Mouse (Mus musculus) neural tube, embryonic 15.5 days (tissue): ENCODE data around the gene Plcg1. TPM values are rescaled to one million over a fixed set of nuclear protein-coding genes. Genes with fewer than 3 reads are reported as not detected.

Experiments used
- ATAC-seq: fragments of 200-750 bp; cut with Nextera tagmentation; 2 replicates; pipeline ENCODE4 v1.8.0; 2017; ENCODE audit warnings: mild to moderate bottlenecking, moderate TSS enrichment, moderate library complexity; ENCODE audit not compliant: low FRiP score
- H3K27ac ChIP-seq: fragments of 300-500 bp; sonication (generic); replicated peaks from 2 replicates; pipeline ENCODE4 v1.5.1; 2015; ENCODE audit warnings: mild to moderate bottlenecking, inconsistent platforms
- H3K27me3 ChIP-seq: fragments of 300-500 bp; sonication (generic); replicated peaks from 2 replicates; pipeline ENCODE4 v1.6.1; 2015; ENCODE audit warnings: inconsistent platforms
- H3K36me3 ChIP-seq: fragments of 300-500 bp; sonication (generic); 2 replicates; pipeline ENCODE4 v1.6.1; 2015; ENCODE audit warnings: inconsistent platforms
- H3K4me1 ChIP-seq: fragments of 300-500 bp; sonication (generic); 2 replicates; pipeline ENCODE4 v1.6.1; 2015; ENCODE audit warnings: inconsistent platforms
- H3K4me2 ChIP-seq: fragments of 300-500 bp; sonication (generic); 2 replicates; pipeline ENCODE4 v1.6.1; 2015; ENCODE audit warnings: inconsistent platforms, mild to moderate bottlenecking, moderate library complexity
- H3K4me3 ChIP-seq: fragments of 300-500 bp; sonication (generic); replicated peaks from 2 replicates; pipeline ENCODE4 v1.5.1; 2015; ENCODE audit warnings: mild to moderate bottlenecking, inconsistent platforms
- H3K9ac ChIP-seq: fragments of 300-500 bp; sonication (generic); replicated peaks from 2 replicates; pipeline ENCODE4 v1.6.1; 2015; ENCODE audit warnings: mild to moderate bottlenecking, inconsistent platforms
- H3K9me3 ChIP-seq: fragments of 300-500 bp; sonication (generic); replicated peaks from 2 replicates; pipeline ENCODE4 v1.6.1; 2016; ENCODE audit warnings: inconsistent platforms
- WGBS: fragments of 180-500 bp; shearing (Covaris S2); methylation state at CpG from one replicate; pipeline ENCODE4 v1.1.7; 2015; ENCODE audit warnings: mixed read lengths; 5-methylcytosine and 5-hydroxymethylcytosine counted together
- polyA plus RNA-seq: library from polyadenylated mRNA; unstranded; fragments of >200 nt; fragmentation: Nextera tagmentation; extraction: Ambion mirVana; gene quantifications from 2 replicates; pipeline ENCODE4 v1.2.1, GENCODE M21; 2015

Gene Plcg1
- polyA plus RNA-seq, 1 experiment from 2014 or later: 49.5 TPM

DNA sequence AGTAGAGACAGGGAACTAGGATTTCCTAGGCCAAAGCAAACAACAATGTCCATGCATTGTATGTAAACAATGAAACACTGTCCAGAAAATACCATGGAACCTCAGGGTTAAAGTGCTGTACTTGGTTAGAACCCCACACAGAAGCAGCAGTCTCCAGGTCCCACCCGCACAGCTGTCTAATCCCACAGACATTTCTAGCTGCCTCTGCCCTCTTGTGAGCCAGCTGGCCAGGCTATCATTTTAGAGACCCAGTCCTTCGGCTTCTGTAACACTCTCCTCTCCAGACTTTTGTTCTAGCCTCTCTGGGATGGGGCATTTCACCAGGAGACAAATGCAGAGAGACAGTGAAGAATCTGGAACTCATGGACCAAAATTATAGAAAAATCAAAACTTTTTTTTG is 46.9 kb downstream of the Plcg1 start:
- Histone ChIP-seq H3K4me3 (no peak overlapping the region), H3K27ac (no peak overlapping the region), H3K4me1 (no peaks in the 10 kb centered on the region), H3K9ac (no peak overlapping the region), H3K36me3 (peaks cover 23% of the 10 kb centered on the region), H3K27me3 (no peaks in the 10 kb centered on the region), H3K4me2 (no peak overlapping the region), H3K9me3 (no peaks in the 10 kb centered on the region)
- no peak for ATAC-seq
- WGBS: 83% methylated on average over 2 of the region's 2 CpGs

DNA sequence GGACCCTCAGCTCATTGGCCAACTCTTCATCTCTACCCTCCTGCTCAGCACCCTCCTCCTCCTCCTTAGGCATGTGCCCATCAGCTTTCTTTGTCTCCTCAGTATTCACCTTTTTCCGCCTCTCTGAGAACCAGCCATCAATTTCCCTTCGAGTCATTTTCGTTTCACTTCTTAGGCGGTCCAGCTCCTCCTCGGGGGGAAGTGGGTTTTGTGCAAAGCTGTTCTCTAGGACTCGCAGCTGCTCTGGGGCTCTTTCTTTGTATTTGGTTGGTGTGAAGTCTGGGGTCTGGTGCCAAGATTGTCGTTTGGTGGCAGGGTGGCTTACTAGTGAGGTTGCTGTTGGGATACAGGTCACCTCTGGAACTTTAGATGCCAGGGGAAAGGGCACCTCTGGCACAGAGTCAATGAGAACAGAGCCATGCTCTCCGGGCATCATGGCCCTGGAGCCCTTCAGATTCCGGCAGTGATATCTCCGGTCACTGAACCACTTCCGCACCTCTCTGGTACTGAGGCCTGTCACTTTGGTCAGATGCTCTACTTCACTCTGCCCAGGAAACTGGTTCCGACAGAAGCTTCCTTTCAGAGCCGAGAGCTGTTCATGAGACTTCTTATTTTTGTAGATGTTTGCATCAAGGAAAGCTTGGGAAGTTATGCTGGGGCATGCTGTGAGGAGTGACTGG is 49.2 kb downstream of the Plcg1 start:
- Histone ChIP-seq H3K4me3 (no peak overlapping the region), H3K4me2 (no peak overlapping the region), H3K4me1 (peaks cover 9% of the 10 kb centered on the region; the same call in 1 of the 2 replicates), H3K27ac (no peak overlapping the region), H3K36me3 (peaks cover 23% of the 10 kb centered on the region), H3K9ac (no peak overlapping the region), H3K9me3 (no peaks in the 10 kb centered on the region), H3K27me3 (no peaks in the 10 kb centered on the region)
- ATAC-seq: no peak
- 84% methylated on average over 13 of the region's 13 CpGs for WGBS

- Histone ChIP-seq H3K9ac (no peak overlapping the region), H3K36me3 (peaks cover 23% of the 10 kb centered on the region), H3K27me3 (no peaks in the 10 kb centered on the region), H3K4me1 (peaks cover 13% of the 10 kb centered on the region; the same call in 1 of the 2 replicates), H3K9me3 (no peaks in the 10 kb centered on the region), H3K4me3 (no peak overlapping the region), H3K4me2 (no peak overlapping the region), H3K27ac (no peak overlapping the region)
- ATAC-seq: no peak
- 94% methylated on average over 2 of the region's 2 CpGs for WGBS
These were observed 49.7 kb downstream of the Plcg1 start for GRCm38 (mm10) chr2:160780834-160781219.

DNA sequence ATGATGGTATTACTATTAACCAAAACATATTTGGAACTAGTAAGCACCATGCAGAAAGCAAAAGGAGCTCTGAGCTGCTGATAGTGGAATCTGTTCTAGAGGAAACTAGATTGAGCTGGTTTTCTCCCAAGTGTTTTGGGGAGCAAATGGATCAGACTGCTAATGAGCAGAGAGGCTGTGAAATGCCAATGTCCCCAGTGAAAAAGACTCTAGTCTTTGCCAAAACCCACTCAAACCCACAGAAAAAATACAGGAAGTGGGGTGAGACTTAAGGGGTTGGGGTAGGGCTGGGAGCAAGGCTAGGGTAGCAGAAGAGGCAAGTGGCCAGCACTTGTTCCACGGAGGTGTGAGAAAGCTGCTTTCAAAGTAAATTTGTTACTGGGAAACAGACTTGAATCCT is 55.2 kb downstream of the Plcg1 start:
- Histone ChIP-seq H3K36me3 (peaks cover 6% of the 10 kb centered on the region; the same call in 1 of the 2 replicates), H3K27ac (peak overlapping the region; percentile 76), H3K4me2 (no peak overlapping the region), H3K9me3 (no peaks in the 10 kb centered on the region), H3K4me1 (peaks cover 23% of the 10 kb centered on the region), H3K4me3 (no peak overlapping the region), H3K27me3 (no peaks in the 10 kb centered on the region), H3K9ac (no peak overlapping the region)
- peak; percentile 83 for ATAC-seq
- 52% methylated on average over 1 of the region's 1 CpGs for WGBS

DNA sequence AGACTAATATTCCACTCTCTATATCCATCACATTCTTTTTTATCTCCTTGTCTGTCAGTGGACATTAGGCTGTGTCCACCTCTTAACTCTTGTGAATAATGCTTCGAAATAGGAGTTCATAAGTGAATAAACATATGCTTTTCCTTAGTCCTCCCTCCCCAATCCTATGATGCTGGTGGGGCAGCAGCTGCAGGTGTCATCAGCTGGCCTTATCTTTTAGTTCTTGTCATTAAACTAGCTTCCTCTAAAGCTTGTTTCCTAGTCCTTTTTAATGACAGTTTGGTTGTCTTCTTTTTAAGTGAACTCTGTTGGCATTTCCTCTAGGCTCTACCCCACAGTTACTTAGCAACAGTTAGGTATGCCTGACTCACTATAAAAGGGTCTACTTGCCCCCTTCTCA is 57.9 kb downstream of the Plcg1 start:
- peaks cover 23% of the 10 kb centered on the region for H3K4me1 ChIP-seq
- H3K9me3 ChIP-seq: no peaks in the 10 kb centered on the region
- H3K4me2 ChIP-seq: no peak overlapping the region
- 91% methylated on average over 1 of the region's 1 CpGs for WGBS
- H3K36me3 ChIP-seq: no peaks in the 10 kb centered on the region
- H3K27me3 ChIP-seq: no peaks in the 10 kb centered on the region
- no peak for ATAC-seq
- H3K9ac ChIP-seq: no peak overlapping the region
- no peak overlapping the region for H3K4me3 ChIP-seq
- no peak overlapping the region for H3K27ac ChIP-seq

GRCm38 (mm10) chr2:160789741-160790140 is 58.6 kb downstream of the Plcg1 start:
- H3K36me3 ChIP-seq: no peaks in the 10 kb centered on the region
- peaks cover 19% of the 10 kb centered on the region for H3K4me1 ChIP-seq
- H3K9ac ChIP-seq: no peak overlapping the region
- H3K4me3 ChIP-seq: no peak overlapping the region
- no peaks in the 10 kb centered on the region for H3K9me3 ChIP-seq
- H3K27me3 ChIP-seq: no peaks in the 10 kb centered on the region
- H3K27ac ChIP-seq: no peak overlapping the region
- no peak overlapping the region for H3K4me2 ChIP-seq
- no peak for ATAC-seq

DNA sequence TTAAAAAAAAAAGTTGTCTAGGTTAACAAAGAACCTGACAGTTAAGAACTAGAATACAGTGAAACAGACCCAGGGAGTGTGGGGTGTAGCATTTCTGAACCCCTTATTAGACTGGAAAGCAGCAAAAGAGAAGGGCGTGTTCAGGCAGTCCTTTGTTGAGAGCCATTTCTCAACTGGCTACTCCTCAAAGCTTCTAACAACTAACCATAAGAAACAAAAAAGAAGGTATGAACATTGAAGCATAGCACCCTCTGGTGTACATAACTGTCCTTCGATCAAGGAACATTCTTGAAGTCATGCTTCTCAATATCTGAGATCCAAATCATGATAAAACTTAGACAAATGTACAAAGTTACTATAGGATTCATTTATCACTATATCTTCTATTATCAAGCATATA is 62.0 kb downstream of the Plcg1 start:
- Histone ChIP-seq H3K9me3 (no peaks in the 10 kb centered on the region), H3K4me3 (no peak overlapping the region), H3K27me3 (no peaks in the 10 kb centered on the region), H3K36me3 (no peaks in the 10 kb centered on the region), H3K4me2 (no peak overlapping the region), H3K27ac (no peak overlapping the region), H3K4me1 (0 out of 2 replicates have a peak, but pooled peaks cover 3% of the 10 kb centered on the region), H3K9ac (no peak overlapping the region)
- no peak for ATAC-seq
- WGBS: 77% methylated on average over 2 of the region's 2 CpGs

DNA sequence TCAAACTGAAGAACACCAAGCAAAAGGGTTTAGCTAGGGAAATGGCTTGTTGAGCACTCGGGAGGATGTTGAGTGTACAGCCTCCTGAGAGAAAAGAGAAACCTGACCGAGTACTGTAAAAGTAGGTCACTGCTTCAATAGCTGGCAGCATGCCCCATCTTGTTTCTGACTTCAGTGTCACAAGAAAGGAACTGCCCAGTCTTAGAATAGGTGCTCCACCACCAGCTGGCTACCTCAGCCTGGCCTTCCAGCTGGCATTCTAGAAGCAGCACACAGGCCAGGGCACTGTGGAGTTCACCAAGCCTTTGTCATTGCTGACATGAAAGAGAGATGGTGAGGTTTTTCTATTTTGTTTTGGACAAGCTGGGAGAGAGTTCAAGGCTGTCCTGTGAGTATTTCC is 65.9 kb downstream of the Plcg1 start:
- WGBS: 64% methylated on average over 2 of the region's 2 CpGs
- no peak overlapping the region for H3K4me2 ChIP-seq
- no peak for ATAC-seq
- H3K27me3 ChIP-seq: no peaks in the 10 kb centered on the region
- no peak overlapping the region for H3K9ac ChIP-seq
- no peak overlapping the region for H3K4me3 ChIP-seq
- no peaks in the 10 kb centered on the region for H3K9me3 ChIP-seq
- 0 out of 2 replicates have a peak overlapping the region, but pooled peaks have one; percentile 33 for H3K27ac ChIP-seq
- 0 out of 2 replicates have a peak, but pooled peaks cover 3% of the 10 kb centered on the region for H3K4me1 ChIP-seq
- no peaks in the 10 kb centered on the region for H3K36me3 ChIP-seq

DNA sequence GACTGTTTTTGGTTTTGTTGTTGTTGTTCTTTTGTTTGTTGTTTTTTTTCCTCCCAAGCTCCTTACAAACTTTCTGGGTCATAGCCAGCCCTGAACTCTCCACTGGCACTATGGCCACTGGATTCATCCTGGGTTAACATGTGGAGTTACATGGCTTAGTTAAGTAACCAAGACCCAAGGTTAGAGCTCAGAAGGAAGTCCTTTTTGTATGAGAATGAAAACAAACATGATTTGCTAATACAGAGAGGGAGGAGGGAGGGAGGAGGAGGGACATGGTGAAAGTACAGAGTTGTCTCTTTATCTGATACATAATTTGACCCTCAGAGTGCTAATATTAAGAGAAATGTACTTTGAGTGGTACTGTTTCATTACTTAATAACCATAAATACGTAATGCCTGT is 67.1 kb downstream of the Plcg1 start:
- Histone ChIP-seq H3K4me3 (no peak overlapping the region), H3K27ac (no peak overlapping the region), H3K9me3 (no peaks in the 10 kb centered on the region), H3K36me3 (no peaks in the 10 kb centered on the region), H3K4me1 (0 out of 2 replicates have a peak, but pooled peaks cover 3% of the 10 kb centered on the region), H3K27me3 (no peaks in the 10 kb centered on the region), H3K9ac (no peak overlapping the region), H3K4me2 (no peak overlapping the region)
- ATAC-seq: no peak
- WGBS: 94% methylated on average over 1 of the region's 1 CpGs

GRCm38 (mm10) chr2:160800967-160801366 is 69.9 kb downstream of the Plcg1 start:
- no peak overlapping the region for H3K4me3 ChIP-seq
- no peak overlapping the region for H3K4me2 ChIP-seq
- no peaks in the 10 kb centered on the region for H3K27me3 ChIP-seq
- ATAC-seq: no peak
- H3K9me3 ChIP-seq: no peaks in the 10 kb centered on the region
- H3K36me3 ChIP-seq: no peaks in the 10 kb centered on the region
- H3K4me1 ChIP-seq: peaks cover 9% of the 10 kb centered on the region; the same call in 1 of the 2 replicates
- 86% methylated on average over 1 of the region's 1 CpGs for WGBS
- H3K9ac ChIP-seq: no peak overlapping the region
- no peak overlapping the region for H3K27ac ChIP-seq

- peaks cover 6% of the 10 kb centered on the region; the same call in 1 of the 2 replicates for H3K4me1 ChIP-seq
- no peak overlapping the region for H3K4me3 ChIP-seq
- whole genome bisulfite sequencing: 63% methylated on average over 3 of the region's 3 CpGs
- no peaks in the 10 kb centered on the region for H3K27me3 ChIP-seq
- no peak overlapping the region for H3K9ac ChIP-seq
- no peaks in the 10 kb centered on the region for H3K9me3 ChIP-seq
- H3K4me2 ChIP-seq: no peak overlapping the region
- ATAC-seq: no peak
- H3K27ac ChIP-seq: no peak overlapping the region
- H3K36me3 ChIP-seq: no peaks in the 10 kb centered on the region
These were observed 71.2 kb downstream of the Plcg1 start for GRCm38 (mm10) chr2:160802326-160802725.

DNA sequence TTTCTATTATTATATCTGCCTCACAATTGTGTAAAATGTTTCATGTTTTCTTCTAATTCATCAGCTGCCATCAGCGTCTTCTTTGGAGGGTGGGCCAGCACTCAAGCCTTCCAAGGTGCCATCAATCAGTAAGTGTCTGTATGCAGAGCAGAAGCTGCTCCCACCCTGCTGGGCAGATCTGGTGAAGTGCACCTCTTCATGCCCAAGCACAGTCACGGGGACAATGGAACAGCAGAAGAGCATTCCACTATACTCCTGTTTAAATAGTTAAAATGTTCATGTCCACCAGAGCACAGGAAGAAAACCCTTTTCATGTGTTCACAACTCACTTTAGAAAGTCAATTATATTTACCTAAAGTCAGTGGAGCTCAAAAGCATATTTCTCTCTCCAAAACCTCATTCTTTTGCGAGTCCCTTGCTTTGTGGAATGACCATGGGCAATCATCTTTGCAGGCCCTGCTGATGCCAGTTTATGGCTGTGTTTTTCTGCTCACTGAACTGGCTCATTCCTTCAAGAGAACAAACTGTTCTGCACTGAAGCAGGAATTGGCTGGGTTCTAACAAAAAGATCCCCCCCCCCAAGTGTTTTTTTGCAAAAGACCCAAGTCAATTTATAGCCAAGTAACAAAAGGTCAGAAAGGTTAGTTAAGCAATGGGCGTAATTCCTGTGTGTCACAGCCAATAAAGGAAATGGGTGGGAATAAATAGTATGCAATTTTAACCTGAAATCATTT is 73.9 kb downstream of the Plcg1 start:
- Histone ChIP-seq H3K9me3 (no peaks in the 10 kb centered on the region), H3K27me3 (no peaks in the 10 kb centered on the region), H3K9ac (no peak overlapping the region), H3K4me3 (no peak overlapping the region), H3K27ac (peak overlapping the region; percentile 62), H3K36me3 (no peaks in the 10 kb centered on the region), H3K4me2 (no peak overlapping the region), H3K4me1 (peaks cover 6% of the 10 kb centered on the region; the same call in 1 of the 2 replicates)
- no peak for ATAC-seq
- WGBS: 13% methylated on average over 4 of the region's 4 CpGs
